Comparison of ENCODE assay signal across 15 mouse cellular contexts in genomic region chr13:23759251-23759771, GRCm38 (mm10). TPM values are rescaled to one million over a fixed set of nuclear protein-coding genes. Genes with fewer than 3 reads are reported as not detected.
DNase-seq lines count a peak whose midpoint lies in the region; ATAC-seq and TF ChIP-seq lines count a peak whose summit lies in the region.
"Had no signal": no experiment of that assay in that cellular context is flagged by ENCODE, and none has a peak within 500 bp of the region (broad histone marks: within the 10 kb centered on the region; RNA-seq: fewer than 3 reads in every experiment).

No protein-coding gene starts in this region.

- no peak overlapping the region for H3K4me2 ChIP-seq in forebrain, embryonic 13.5 days
- H3K4me2 ChIP-seq in forebrain, embryonic 16.5 days (ENCODE audit: low read length), result no peak overlapping the region
- H3K4me2 ChIP-seq in stomach, embryonic 15.5 days, result no peak overlapping the region
- H3K4me2 ChIP-seq in stomach, postnatal 0 days (replicated peaks; ENCODE audit: low read depth), result no peak overlapping the region
- H3K4me2 ChIP-seq in embryonic facial prominence, embryonic 14.5 days (ENCODE audit: low read depth, low read length), result 0 out of 2 replicates have a peak overlapping the region, but pooled peaks have one; percentile 84

- no peak for ATAC-seq in forebrain, embryonic 13.5 days
- no peak for ATAC-seq in forebrain, embryonic 16.5 days
- ATAC-seq in stomach, embryonic 15.5 days (ENCODE audit: insufficient read depth, low FRiP score, low read depth), result no peak
- ATAC-seq in stomach, postnatal 0 days (ENCODE audit: low FRiP score, low TSS enrichment), result no peak
- ATAC-seq in embryonic facial prominence, embryonic 14.5 days (ENCODE audit: low read depth), result no peak
- ATAC-seq: inflammation-experienced regulatory T-cells, adult 6 months had no signal

- 0 out of 2 replicates have a peak overlapping the region, but pooled peaks have one; percentile 19 for H3K27ac ChIP-seq in forebrain, embryonic 13.5 days
- no peak overlapping the region for H3K27ac ChIP-seq in forebrain, embryonic 16.5 days (ENCODE audit: low read length)
- peak overlapping the region; percentile 92; the same call in 1 of the 2 replicates for H3K27ac ChIP-seq in stomach, embryonic 15.5 days
- H3K27ac ChIP-seq in stomach, postnatal 0 days (replicated peaks), result no peak overlapping the region
- peak overlapping the region; percentile 93; the same call in 1 of the 2 replicates for H3K27ac ChIP-seq in embryonic facial prominence, embryonic 14.5 days (replicated peaks; ENCODE audit: low read depth, low read length)

- no peak for DNase-seq in stomach, postnatal 0 days (ENCODE audit: low spot score)
- no peak for DNase-seq in embryonic facial prominence, embryonic 14.5 days (ENCODE audit: low spot score)
- peak; percentile 4 for DNase-seq in naive thymus-derived CD4-positive, alpha-beta T cell, adult 2 months (ENCODE audit: low read depth)
- no peak for DNase-seq in natural killer cell, adult 2 months (ENCODE audit: low spot score in 2 of 2)
- no peak for DNase-seq in frontal cortex, postnatal 14 days (ENCODE audit: low spot score in 2 of 2)
- DNase-seq: adrenal gland, postnatal 10 days; cerebellum, postnatal 36 days; gastrocnemius, postnatal 36 days; right cerebral cortex, postnatal 25 days had no signal

- H3K4me3 ChIP-seq in forebrain, embryonic 13.5 days, result no peak overlapping the region
- no peak overlapping the region for H3K4me3 ChIP-seq in forebrain, embryonic 16.5 days (replicated peaks; ENCODE audit: low read length)
- H3K4me3 ChIP-seq in stomach, embryonic 15.5 days (replicated peaks), result no peak overlapping the region
- no peak overlapping the region for H3K4me3 ChIP-seq in stomach, postnatal 0 days (ENCODE audit: low read depth, low read length)
- H3K4me3 ChIP-seq in embryonic facial prominence, embryonic 14.5 days (ENCODE audit: low read depth, low read length), result no peak overlapping the region

- H3K4me1 ChIP-seq in forebrain, embryonic 13.5 days, result peaks cover 39% of the 10 kb centered on the region
- H3K4me1 ChIP-seq in forebrain, embryonic 16.5 days (replicated peaks; ENCODE audit: control insufficient read depth, insufficient read depth, low read length), result peaks cover 28% of the 10 kb centered on the region
- H3K4me1 ChIP-seq in stomach, embryonic 15.5 days, result peaks cover 16% of the 10 kb centered on the region
- peaks cover 3% of the 10 kb centered on the region; the same call in 1 of the 2 replicates for H3K4me1 ChIP-seq in stomach, postnatal 0 days (replicated peaks; ENCODE audit: control insufficient read depth, insufficient read depth)
- H3K4me1 ChIP-seq in embryonic facial prominence, embryonic 14.5 days (ENCODE audit: control insufficient read depth, insufficient read depth, low read length), result peaks cover 13% of the 10 kb centered on the region

- TF ChIP-seq CTCF in stomach, postnatal 0 days (IDR thresholded peaks at IDR 0.05; ENCODE audit: low read depth), result no peak

- no peak for TF ChIP-seq EP300 in stomach, postnatal 0 days (optimal IDR thresholded peaks at IDR 0.05)

- H3K9ac ChIP-seq in forebrain, embryonic 13.5 days, result no peak overlapping the region
- no peak overlapping the region for H3K9ac ChIP-seq in forebrain, embryonic 16.5 days (replicated peaks; ENCODE audit: low read depth, low read length)
- H3K9ac ChIP-seq in stomach, embryonic 15.5 days, result no peak overlapping the region
- H3K9ac ChIP-seq in stomach, postnatal 0 days (ENCODE audit: low read length), result no peak overlapping the region
- no peak overlapping the region for H3K9ac ChIP-seq in embryonic facial prominence, embryonic 14.5 days (ENCODE audit: low read depth, low read length)

- no peaks in the 10 kb centered on the region for H3K9me3 ChIP-seq in forebrain, embryonic 13.5 days (replicated peaks)
- H3K9me3 ChIP-seq in forebrain, embryonic 16.5 days (ENCODE audit: control insufficient read depth, low read length), result no peaks in the 10 kb centered on the region
- no peaks in the 10 kb centered on the region for H3K9me3 ChIP-seq in stomach, embryonic 15.5 days
- H3K9me3 ChIP-seq in stomach, postnatal 0 days (ENCODE audit: control insufficient read depth, low read length), result no peaks in the 10 kb centered on the region
- H3K9me3 ChIP-seq in embryonic facial prominence, embryonic 14.5 days (ENCODE audit: control insufficient read depth, low read length), result no peaks in the 10 kb centered on the region

- H3K36me3 ChIP-seq in forebrain, embryonic 13.5 days (ENCODE audit: poor library complexity, severe bottlenecking), result no peaks in the 10 kb centered on the region
- no peaks in the 10 kb centered on the region for H3K36me3 ChIP-seq in forebrain, embryonic 16.5 days (ENCODE audit: control insufficient read depth, insufficient read depth)
- no peaks in the 10 kb centered on the region for H3K36me3 ChIP-seq in stomach, embryonic 15.5 days
- H3K36me3 ChIP-seq in stomach, postnatal 0 days (ENCODE audit: control insufficient read depth, insufficient read depth, low read length), result no peaks in the 10 kb centered on the region
- no peaks in the 10 kb centered on the region for H3K36me3 ChIP-seq in embryonic facial prominence, embryonic 14.5 days (ENCODE audit: control insufficient read depth, insufficient read depth, low read length)

- no peaks in the 10 kb centered on the region for H3K27me3 ChIP-seq in forebrain, embryonic 13.5 days
- H3K27me3 ChIP-seq in forebrain, embryonic 16.5 days (replicated peaks; ENCODE audit: control insufficient read depth, insufficient read depth, low read length), result no peaks in the 10 kb centered on the region
- no peaks in the 10 kb centered on the region for H3K27me3 ChIP-seq in stomach, embryonic 15.5 days (replicated peaks)
- no peaks in the 10 kb centered on the region for H3K27me3 ChIP-seq in stomach, postnatal 0 days (ENCODE audit: control insufficient read depth, insufficient read depth, low read length)
- H3K27me3 ChIP-seq in embryonic facial prominence, embryonic 14.5 days (replicated peaks; ENCODE audit: control insufficient read depth, insufficient read depth, low read length), result no peaks in the 10 kb centered on the region

- WGBS in forebrain, embryonic 13.5 days, result 71% methylated on average over 3 of the region's 3 CpGs
- 68% methylated on average over 3 of the region's 3 CpGs for WGBS in forebrain, embryonic 16.5 days
- 70% methylated on average over 3 of the region's 3 CpGs for WGBS in stomach, embryonic 15.5 days
- 60% methylated on average over 3 of the region's 3 CpGs for WGBS in stomach, postnatal 0 days
- 74% methylated on average over 3 of the region's 3 CpGs for WGBS in embryonic facial prominence, embryonic 14.5 days

RNA-seq across cellular contexts. Expression of gene Hist1h4a, which starts 1.7 kb away (rescaled TPM):
- polyA plus RNA-seq in forebrain, embryonic 13.5 days (2015; fragmentation: Nextera tagmentation; extraction: Ambion mirVana), result 0.64 and 1.1 TPM in 2 replicates
- polyA plus RNA-seq in forebrain, embryonic 16.5 days (2015; fragmentation: Nextera tagmentation; extraction: Ambion mirVana), result not detected in 2 replicates
- 0.42 and 0.55 TPM in 2 replicates for polyA plus RNA-seq in stomach, embryonic 15.5 days (2015; fragmentation: Nextera tagmentation; extraction: Ambion mirVana)
- polyA plus RNA-seq in stomach, postnatal 0 days (2015; fragmentation: Nextera tagmentation; extraction: Ambion mirVana), result 0.34 and 0.80 TPM in 2 replicates
- polyA plus RNA-seq in embryonic facial prominence, embryonic 14.5 days (2014; fragmentation: Nextera tagmentation; extraction: Ambion mirVana), result 0.68 and 0.74 TPM in 2 replicates
- polyA plus RNA-seq: kidney, postnatal 0 days; macrophage had no signal

RNA-seq across cellular contexts. Expression of gene Hist1h4b, which starts 2.5 kb away (rescaled TPM):
- polyA plus RNA-seq in forebrain, embryonic 13.5 days (2015; fragmentation: Nextera tagmentation; extraction: Ambion mirVana), result 5.7 and 6.1 TPM in 2 replicates
- 1.5 TPM in 1 of 2 replicates, not detected in the other for polyA plus RNA-seq in forebrain, embryonic 16.5 days (2015; fragmentation: Nextera tagmentation; extraction: Ambion mirVana)
- polyA plus RNA-seq in stomach, embryonic 15.5 days (2015; fragmentation: Nextera tagmentation; extraction: Ambion mirVana), result 3.5 and 4.1 TPM in 2 replicates
- polyA plus RNA-seq in stomach, postnatal 0 days (2015; fragmentation: Nextera tagmentation; extraction: Ambion mirVana), result 0.46 and 2.0 TPM in 2 replicates
- polyA plus RNA-seq in embryonic facial prominence, embryonic 14.5 days (2014; fragmentation: Nextera tagmentation; extraction: Ambion mirVana), result 3.5 and 4.7 TPM in 2 replicates

RNA-seq across cellular contexts. Expression of gene Hist1h3a, which starts 2.9 kb away (rescaled TPM):
- 6.3 and 7.2 TPM in 2 replicates for polyA plus RNA-seq in forebrain, embryonic 13.5 days (2015; fragmentation: Nextera tagmentation; extraction: Ambion mirVana)
- 1.5 and 1.9 TPM in 2 replicates for polyA plus RNA-seq in forebrain, embryonic 16.5 days (2015; fragmentation: Nextera tagmentation; extraction: Ambion mirVana)
- polyA plus RNA-seq in stomach, embryonic 15.5 days (2015; fragmentation: Nextera tagmentation; extraction: Ambion mirVana), result 4.8 and 6.9 TPM in 2 replicates
- 1.9 and 3.7 TPM in 2 replicates for polyA plus RNA-seq in stomach, postnatal 0 days (2015; fragmentation: Nextera tagmentation; extraction: Ambion mirVana)
- polyA plus RNA-seq in embryonic facial prominence, embryonic 14.5 days (2014; fragmentation: Nextera tagmentation; extraction: Ambion mirVana), result 3.7 and 4.9 TPM in 2 replicates
- polyA plus RNA-seq: macrophage had no signal

RNA-seq across cellular contexts. Expression of gene Hist1h1a, which starts 4.2 kb away (rescaled TPM):
- 4.6 and 6.0 TPM in 2 replicates for polyA plus RNA-seq in forebrain, embryonic 13.5 days (2015; fragmentation: Nextera tagmentation; extraction: Ambion mirVana)
- 0.70 and 1.0 TPM in 2 replicates for polyA plus RNA-seq in forebrain, embryonic 16.5 days (2015; fragmentation: Nextera tagmentation; extraction: Ambion mirVana)
- 2.0 and 2.9 TPM in 2 replicates for polyA plus RNA-seq in stomach, embryonic 15.5 days (2015; fragmentation: Nextera tagmentation; extraction: Ambion mirVana)
- polyA plus RNA-seq in stomach, postnatal 0 days (2015; fragmentation: Nextera tagmentation; extraction: Ambion mirVana), result 0.64 and 1.4 TPM in 2 replicates
- polyA plus RNA-seq in embryonic facial prominence, embryonic 14.5 days (2014; fragmentation: Nextera tagmentation; extraction: Ambion mirVana), result 3.2 and 3.5 TPM in 2 replicates
- polyA plus RNA-seq: macrophage had no signal

RNA-seq across cellular contexts. Expression of gene Hist1h3b, which starts 7.2 kb away (rescaled TPM):
- polyA plus RNA-seq in forebrain, embryonic 13.5 days (2015; fragmentation: Nextera tagmentation; extraction: Ambion mirVana), result 17.0 and 19.6 TPM in 2 replicates
- 4.9 and 6.7 TPM in 2 replicates for polyA plus RNA-seq in forebrain, embryonic 16.5 days (2015; fragmentation: Nextera tagmentation; extraction: Ambion mirVana)
- 7.4 and 10.6 TPM in 2 replicates for polyA plus RNA-seq in stomach, embryonic 15.5 days (2015; fragmentation: Nextera tagmentation; extraction: Ambion mirVana)
- 3.9 and 6.7 TPM in 2 replicates for polyA plus RNA-seq in stomach, postnatal 0 days (2015; fragmentation: Nextera tagmentation; extraction: Ambion mirVana)
- polyA plus RNA-seq in embryonic facial prominence, embryonic 14.5 days (2014; fragmentation: Nextera tagmentation; extraction: Ambion mirVana), result 6.6 and 11.5 TPM in 2 replicates
- polyA plus RNA-seq: macrophage had no signal

Comparison
In these comparisons a context has a peak if more than half of its experiments do, and no peak if none do; other contexts are left out.
1. H3K27ac ChIP-seq: peak in forebrain, embryonic 13.5 days (single experiment), stomach, embryonic 15.5 days (single experiment) and embryonic facial prominence, embryonic 14.5 days (single experiment); none in forebrain, embryonic 16.5 days (single experiment) and stomach, postnatal 0 days (single experiment).